Mouse (Mus musculus) retina, embryonic 14.5 days (tissue): ENCODE results near the gene Hist1h1b.
A peak's percentile ranks its signal among the peaks of the same experiment; 100 is the strongest.
"Not testable (repeated sequence)": the region's sequence is repeated elsewhere in the genome, so short reads cannot be mapped to it uniquely, and the experiment has no call there.

Experiments used
- DNase-seq: peaks from one replicate; pipeline ENCODE4 v3.0.0-alpha.2; 2015; ENCODE audit warnings: low spot score

The Hist1h1b gene

GRCm38 (mm10) chr13:21779767-21780731, at the start of gene Hist1h1b:
Gene Hist1h1b (minus strand): TSS chr13:21780625.
- DNase-seq = peak; percentile 79

- no peak for DNase-seq
Observed at GRCm38 (mm10) chr13:21828511-21828910, 48.1 kb upstream of the Hist1h1b start.

DNA sequence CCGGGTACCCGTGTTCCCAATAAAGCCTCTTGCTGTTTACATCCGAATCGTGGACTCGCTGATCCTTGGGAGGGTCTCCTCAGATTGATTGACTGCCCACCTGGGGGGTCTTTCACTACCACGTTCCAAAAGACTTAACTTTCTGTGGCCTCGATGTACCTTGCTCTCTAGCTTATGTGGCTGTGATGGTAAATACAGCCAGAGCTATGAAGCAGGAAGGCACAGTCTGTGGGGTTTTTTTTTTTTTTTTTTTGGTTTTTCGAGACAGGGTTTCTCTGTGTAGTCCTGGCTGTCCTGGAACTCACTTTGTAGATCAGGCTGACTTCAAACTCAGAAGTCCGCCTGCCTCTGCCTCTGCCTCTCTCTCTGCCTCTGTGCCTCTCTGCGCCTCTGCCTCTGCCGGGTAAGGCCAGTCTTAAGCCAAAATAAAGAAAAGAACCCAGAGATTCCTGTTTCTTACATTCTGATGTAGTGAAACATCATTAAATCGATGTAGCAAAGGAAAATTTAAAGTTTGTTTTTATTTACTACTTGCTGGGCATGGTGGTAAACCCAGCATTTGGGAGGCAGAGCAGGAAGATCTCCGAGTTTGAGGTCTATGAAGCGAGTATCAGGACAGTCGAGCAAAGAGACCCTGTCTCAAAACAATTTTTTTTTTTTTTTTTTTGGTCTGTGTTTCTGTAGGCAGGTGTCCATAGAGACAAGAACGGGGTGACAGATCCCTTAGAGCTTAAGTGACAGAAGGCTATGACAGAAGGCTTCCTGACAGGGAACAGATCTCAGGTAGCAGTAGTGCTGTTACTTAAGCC, 39.9 kb upstream of the Hist1h1b start:
- DNase-seq = not testable (repeated sequence)

- DNase-seq = not testable (repeated sequence)
Observed at GRCm38 (mm10) chr13:21812092-21812491, 31.7 kb upstream of the Hist1h1b start.

- not testable (repeated sequence) for DNase-seq
Observed at GRCm38 (mm10) chr13:21811539-21811938, 31.1 kb upstream of the Hist1h1b start, which contains the start of gene Hist1h4m. Gene Hist1h4m (plus strand): TSS chr13:21811746.

DNA sequence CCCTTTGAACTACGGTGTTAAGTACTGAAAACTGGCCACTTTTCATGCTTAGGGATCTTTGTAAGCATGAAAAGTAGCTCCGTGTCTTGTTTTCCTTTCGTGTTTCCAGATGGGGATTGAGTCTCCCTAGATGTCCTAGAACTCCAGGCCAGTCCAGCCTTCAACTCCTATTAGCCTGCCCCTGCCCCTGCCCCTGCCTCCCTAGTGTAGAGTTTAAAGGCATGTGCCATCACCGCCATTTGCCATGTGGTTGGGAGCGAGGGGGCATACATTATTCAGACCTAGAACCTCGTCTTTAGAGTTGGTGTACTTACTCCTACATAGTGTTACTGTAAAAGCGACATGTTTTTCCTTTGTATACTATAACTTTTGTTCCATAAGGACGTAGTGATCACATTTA, 30.6 kb upstream of the Hist1h1b start:
- not testable (repeated sequence) for DNase-seq

DNA sequence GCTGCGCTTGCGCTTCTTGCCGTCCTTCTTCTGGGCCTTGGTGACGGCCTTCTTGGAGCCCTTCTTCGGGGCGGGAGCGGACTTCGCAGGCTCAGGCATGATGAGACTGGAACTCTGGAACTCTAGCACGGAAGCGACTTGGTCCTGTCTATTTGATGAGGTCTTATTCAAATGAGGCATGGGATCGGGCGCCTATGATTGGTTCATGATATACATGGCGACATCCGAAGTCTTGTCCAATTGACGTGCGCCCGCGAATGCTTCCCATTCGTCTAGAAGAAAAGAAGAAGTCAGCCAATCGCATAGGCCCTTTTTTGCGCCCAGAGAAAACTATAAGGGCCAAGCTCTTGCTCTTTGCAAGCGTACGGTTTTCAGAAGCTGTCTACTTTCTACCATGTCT, 29.6 kb upstream of the Hist1h1b start, which contains the start of the genes Hist1h2bq and Hist1h2ao:
Gene Hist1h2bq (minus strand): TSS at position 125 of the 400 bp plus-strand sequence.
Gene Hist1h2ao (plus strand): TSS at position 393 of the 400 bp plus-strand sequence.
- DNase-seq = not testable (repeated sequence)

GRCm38 (mm10) chr13:21803058-21803457, 22.6 kb upstream of the Hist1h1b start:
- not testable (repeated sequence) for DNase-seq

DNA sequence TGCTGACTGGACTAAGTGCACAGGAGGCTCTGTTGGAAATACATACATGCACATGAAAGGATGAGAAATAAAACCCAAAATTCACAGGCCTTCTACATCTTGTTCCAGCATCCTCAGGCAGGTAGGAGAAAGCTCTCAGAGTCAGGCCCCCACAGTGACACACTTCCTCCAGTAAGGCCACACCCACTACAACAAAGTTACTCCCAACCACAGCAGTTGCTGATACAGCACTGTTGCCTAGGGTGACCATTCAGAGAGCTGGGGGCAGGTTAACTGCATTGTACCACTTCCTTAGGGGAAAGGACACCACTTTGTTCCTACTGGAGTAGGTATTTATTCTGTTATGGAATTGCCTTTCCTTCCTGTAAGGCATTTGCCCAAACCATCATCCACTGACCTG, 16.7 kb upstream of the Hist1h1b start:
- not testable (repeated sequence) for DNase-seq

GRCm38 (mm10) chr13:21795584-21795983, 15.2 kb upstream of the Hist1h1b start:
- no peak for DNase-seq

DNA sequence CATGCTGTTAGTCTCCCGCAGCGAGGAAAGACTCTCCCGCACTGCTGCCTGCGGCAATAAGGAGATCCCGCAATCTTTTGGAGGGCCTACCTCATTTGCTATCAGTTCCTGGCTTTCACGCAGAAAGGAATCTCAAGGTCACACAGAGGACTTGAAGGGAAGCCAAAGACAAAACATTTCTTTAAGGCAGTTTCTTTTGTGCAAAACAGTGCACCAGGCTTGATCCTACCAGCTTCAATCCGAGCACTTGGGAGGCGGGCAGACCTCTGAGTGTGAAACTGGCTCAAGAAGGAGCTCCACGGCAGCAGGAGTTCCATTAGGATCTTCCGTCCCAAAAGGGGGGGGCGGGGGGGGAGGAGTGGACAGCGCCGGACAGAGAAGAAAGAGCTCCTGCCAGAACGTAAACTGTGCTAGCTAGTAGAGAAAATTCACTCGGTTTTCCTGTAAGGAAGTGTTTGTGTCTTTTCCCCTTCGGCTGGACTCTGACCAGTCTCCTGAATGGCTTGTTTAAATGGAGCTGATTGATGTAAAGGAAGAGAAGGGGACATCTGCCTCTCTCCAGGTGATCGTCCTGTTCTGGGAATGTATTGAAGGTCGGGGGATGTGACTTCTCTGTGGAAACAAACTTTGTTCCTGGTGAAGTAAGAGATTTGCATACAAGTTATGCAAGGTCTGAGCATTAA, 10.3 kb upstream of the Hist1h1b start:
- DNase-seq = no peak

- no peak for DNase-seq
Observed at GRCm38 (mm10) chr13:21789925-21790324, 9.5 kb upstream of the Hist1h1b start.

DNA sequence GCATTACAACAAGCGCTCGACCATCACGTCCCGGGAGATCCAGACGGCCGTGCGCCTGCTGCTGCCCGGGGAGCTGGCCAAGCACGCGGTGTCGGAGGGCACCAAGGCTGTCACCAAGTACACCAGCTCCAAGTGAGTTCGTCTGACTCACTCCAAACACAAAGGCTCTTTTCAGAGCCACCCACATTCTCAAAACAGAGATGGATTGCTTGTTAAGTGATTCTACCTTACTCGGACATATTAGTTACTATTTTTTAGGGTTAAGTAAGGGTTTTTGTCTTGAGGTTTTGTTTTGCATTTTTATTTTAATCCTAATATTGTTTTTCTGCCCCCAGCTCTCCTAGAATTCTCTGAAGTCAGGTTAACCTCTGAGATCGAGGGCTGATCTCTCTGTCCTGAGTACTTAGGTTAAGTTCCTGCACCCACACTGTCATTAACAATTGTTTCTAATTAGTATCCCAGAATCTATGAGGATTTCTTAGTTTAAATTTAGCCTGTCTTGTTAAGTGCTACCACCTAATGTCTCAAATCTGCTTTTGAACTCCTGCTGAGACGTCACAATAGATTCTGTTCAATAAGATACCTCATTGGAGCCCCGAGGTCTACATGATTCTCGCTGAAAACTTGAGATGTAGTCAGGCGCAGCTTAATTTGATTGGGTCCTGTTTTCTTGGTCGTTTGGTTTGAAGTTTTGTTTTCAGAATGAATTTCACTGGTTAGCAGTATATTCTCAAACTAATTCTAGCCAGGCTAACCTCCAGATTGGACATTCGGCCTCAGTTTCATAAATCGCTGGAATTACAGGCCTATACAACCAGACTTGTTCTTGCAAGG, 7.6 kb upstream of the Hist1h1b start:
- DNase-seq = peak; percentile 46

DNA sequence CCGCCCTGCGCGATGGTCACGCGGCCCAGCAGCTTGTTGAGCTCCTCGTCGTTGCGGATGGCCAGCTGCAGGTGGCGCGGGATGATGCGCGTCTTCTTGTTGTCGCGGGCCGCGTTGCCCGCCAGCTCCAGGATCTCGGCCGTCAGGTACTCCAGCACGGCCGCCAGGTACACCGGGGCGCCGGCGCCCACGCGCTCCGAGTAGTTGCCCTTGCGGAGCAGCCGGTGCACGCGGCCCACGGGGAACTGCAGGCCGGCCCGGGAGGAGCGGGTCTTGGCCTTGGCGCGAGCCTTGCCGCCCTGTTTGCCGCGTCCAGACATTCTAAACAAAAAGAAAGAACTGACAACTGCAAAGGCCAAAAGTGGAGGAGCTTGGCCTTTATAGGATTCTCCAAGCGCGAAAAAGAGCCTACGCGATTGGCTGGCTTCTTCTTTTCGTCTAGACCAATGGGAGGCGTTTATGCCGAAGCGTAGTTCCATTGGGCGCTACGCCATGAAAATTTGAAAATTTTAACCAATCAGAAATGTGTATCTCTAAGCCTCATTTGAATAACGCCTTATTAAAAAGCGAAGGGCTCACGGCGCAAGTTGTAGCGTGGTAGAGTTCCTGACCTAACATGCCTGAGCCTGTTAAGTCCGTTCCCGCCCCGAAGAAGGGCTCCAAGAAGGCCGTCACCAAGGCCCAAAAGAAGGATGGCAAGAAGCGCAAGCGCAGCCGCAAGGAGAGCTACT, 6.6 kb upstream of the Hist1h1b start, which contains the start of the genes Hist1h2an and Hist1h2bp:
Gene Hist1h2an (minus strand): TSS at position 320 of the 731 bp plus-strand sequence.
Gene Hist1h2bp (plus strand): TSS at position 563 of the 731 bp plus-strand sequence.
- peak; percentile 98 for DNase-seq

GRCm38 (mm10) chr13:21786189-21786898, 5.9 kb upstream of the Hist1h1b start:
- DNase-seq = peak; percentile 40

DNA sequence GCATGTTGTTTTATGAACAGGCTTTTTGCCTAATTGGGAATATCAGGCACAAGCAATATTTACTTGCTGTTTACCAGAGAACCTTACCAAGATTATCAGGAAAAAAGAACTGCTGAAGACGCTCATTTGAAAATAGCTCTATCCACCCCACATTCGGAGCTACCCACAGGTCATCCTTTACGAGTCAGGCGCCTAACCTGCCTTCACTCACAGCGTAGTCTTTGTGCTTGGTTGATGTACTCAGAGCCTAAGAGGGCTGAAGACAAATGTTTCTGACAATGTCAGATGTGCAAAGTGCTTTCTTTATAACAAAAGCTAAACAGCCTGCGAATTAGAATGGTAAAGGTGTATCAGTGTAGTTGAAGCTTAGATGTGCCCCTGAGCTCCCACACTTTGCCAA, 3.9 kb upstream of the Hist1h1b start:
- DNase-seq = no peak

- DNase-seq = peak; percentile 78
Observed at GRCm38 (mm10) chr13:21783734-21784161, 3.3 kb upstream of the Hist1h1b start.

DNA sequence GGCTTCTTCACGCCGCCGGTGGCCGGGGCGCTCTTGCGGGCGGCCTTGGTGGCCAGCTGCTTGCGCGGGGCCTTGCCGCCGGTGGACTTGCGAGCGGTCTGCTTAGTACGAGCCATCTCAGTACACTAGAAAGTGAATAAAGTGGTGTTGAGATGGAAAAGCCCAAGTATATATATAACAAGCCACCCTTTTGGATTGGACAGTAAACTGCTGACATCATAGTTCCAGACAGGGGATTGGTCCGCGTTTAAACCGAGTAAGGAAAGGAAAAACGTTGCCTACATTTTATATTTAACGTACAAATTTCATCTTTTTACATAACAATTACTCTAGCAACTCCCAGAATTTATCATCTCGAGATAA, 2.8 kb upstream of the Hist1h1b start, which contains the start of gene Hist1h3i:
Gene Hist1h3i (minus strand): TSS at position 116 of the 363 bp plus-strand sequence.
- peak; percentile 92 for DNase-seq
